Mouse (Mus musculus) hindbrain, embryonic 11.5 days (tissue): ENCODE data around the gene Tbkbp1. TPM values are rescaled to one million over a fixed set of nuclear protein-coding genes. Genes with fewer than 3 reads are reported as not detected.

ENCODE experiments used
- ATAC-seq: fragments of 200-750 bp; cut with Nextera tagmentation; 2 replicates; pipeline ENCODE4 v1.8.0; 2017; ENCODE audit warnings: mild to moderate bottlenecking, moderate TSS enrichment, moderate library complexity; ENCODE audit not compliant: low FRiP score
- DNase-seq: peaks from one replicate; pipeline ENCODE4 v3.0.0-alpha.2; 2015; ENCODE audit warnings: low spot score
- H3K27ac ChIP-seq: fragments of 300-500 bp; sonication (generic); 2 replicates; pipeline ENCODE4 v1.5.1; 2014; ENCODE audit warnings: mild to moderate bottlenecking, low read depth, low read length
- H3K27me3 ChIP-seq: fragments of 300-500 bp; sonication (generic); 2 replicates; pipeline ENCODE4 v1.6.1; 2014; ENCODE audit warnings: mild to moderate bottlenecking, low read length, moderate library complexity, mixed read lengths; ENCODE audit not compliant: control insufficient read depth, insufficient read depth
- H3K36me3 ChIP-seq: fragments of 300-500 bp; sonication (generic); 2 replicates; pipeline ENCODE4 v1.6.1; 2014; ENCODE audit warnings: mild to moderate bottlenecking, low read length, moderate library complexity, mixed read lengths; ENCODE audit not compliant: control insufficient read depth, insufficient read depth
- H3K4me1 ChIP-seq: fragments of 300-500 bp; sonication (generic); replicated peaks from 2 replicates; pipeline ENCODE4 v1.6.1; 2014; ENCODE audit warnings: low read length, mixed read lengths; ENCODE audit not compliant: control insufficient read depth, insufficient read depth
- H3K4me2 ChIP-seq: fragments of 300-500 bp; sonication (generic); replicated peaks from 2 replicates; pipeline ENCODE4 v1.6.1; 2014; ENCODE audit warnings: mild to moderate bottlenecking, low read depth, low read length
- H3K4me3 ChIP-seq: fragments of 300-500 bp; sonication (generic); 2 replicates; pipeline ENCODE4 v1.5.1; 2014; ENCODE audit warnings: low read depth, low read length
- H3K9ac ChIP-seq: fragments of 300-500 bp; sonication (generic); 2 replicates; pipeline ENCODE4 v1.6.1; 2014; ENCODE audit warnings: low read depth, low read length
- H3K9me3 ChIP-seq: fragments of 300-500 bp; sonication (generic); 2 replicates; pipeline ENCODE4 v1.6.1; 2016; ENCODE audit warnings: low read length; ENCODE audit not compliant: control insufficient read depth
- WGBS: fragments of 180-500 bp; shearing (Covaris S2); extraction: QIAGEN DNeasy Blood & Tissue Kit; methylation state at CpG from one replicate; pipeline ENCODE4 v1.1.7; 2014; 5-methylcytosine and 5-hydroxymethylcytosine counted together
- polyA plus RNA-seq: library from polyadenylated mRNA; unstranded; fragments of >200 nt; fragmentation: Nextera tagmentation; extraction: Ambion mirVana; gene quantifications from 2 replicates; pipeline ENCODE4 v1.2.1, GENCODE M21; 2014

The Tbkbp1 gene
- polyA plus RNA-seq, 1 experiment from 2014 or later: 4.2 TPM

DNA sequence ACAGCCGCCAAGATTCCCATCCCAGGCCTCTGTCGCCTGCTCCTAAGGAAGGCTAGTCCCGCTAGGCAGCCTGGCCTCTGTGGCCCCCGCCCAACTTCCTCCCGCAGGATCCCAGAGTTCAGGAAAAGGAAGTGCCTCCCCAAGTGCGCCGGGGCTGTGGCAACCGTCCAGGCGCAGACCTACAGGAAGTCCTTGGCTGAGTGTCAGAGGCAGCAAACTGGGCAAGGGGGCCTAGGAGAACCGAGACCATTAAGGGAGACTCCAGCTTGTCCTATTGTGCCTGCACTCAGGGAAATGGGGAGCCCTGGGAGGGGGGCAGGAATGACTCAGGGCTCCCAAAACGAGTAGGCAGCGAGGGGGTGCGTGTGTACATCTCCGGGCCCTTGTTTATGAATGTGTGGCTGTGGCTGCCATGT, 1.3 kb downstream of the Tbkbp1 start:
- 7% methylated on average over 14 of the region's 14 CpGs for WGBS
- Histone ChIP-seq H3K4me3 (peak overlapping the region; percentile 69), H3K4me2 (peak overlapping the region; percentile 96), H3K9me3 (no peaks in the 10 kb centered on the region), H3K9ac (peak overlapping the region; percentile 81), H3K27me3 (peaks cover 11% of the 10 kb centered on the region; the same call in 1 of the 2 replicates), H3K36me3 (no peaks in the 10 kb centered on the region), H3K4me1 (peaks cover 15% of the 10 kb centered on the region), H3K27ac (peak overlapping the region; percentile 96)
- ATAC-seq (no peak), DNase-seq (peak; percentile 41)

DNA sequence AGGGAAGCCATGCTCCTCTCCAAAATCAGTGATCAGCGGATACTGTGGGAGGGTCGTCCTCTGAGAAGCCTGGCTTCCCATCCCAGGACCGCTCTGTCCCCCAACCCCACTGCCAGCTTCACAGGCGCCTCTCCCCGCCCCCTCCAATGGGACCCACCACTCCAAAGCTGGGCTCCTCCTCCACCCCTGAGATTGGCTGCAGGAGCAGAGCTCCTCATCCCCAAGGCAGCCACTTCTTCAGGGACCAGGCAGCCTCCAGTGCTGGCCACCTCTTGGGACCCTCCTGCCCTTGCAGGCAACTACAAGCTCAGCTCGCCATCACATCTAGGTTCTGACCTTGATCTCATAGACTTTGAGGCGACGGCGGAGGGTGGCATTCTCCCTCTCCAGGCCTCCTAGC, 2.3 kb downstream of the Tbkbp1 start:
- DNase-seq (no peak), ATAC-seq (no peak)
- Histone ChIP-seq H3K4me1 (peaks cover 15% of the 10 kb centered on the region), H3K4me2 (peak overlapping the region; percentile 96; the same call in 1 of the 2 replicates), H3K36me3 (no peaks in the 10 kb centered on the region), H3K9me3 (no peaks in the 10 kb centered on the region), H3K4me3 (no peak overlapping the region), H3K9ac (peak overlapping the region; percentile 11; the same call in 1 of the 2 replicates), H3K27ac (no peak overlapping the region), H3K27me3 (peaks cover 11% of the 10 kb centered on the region; the same call in 1 of the 2 replicates)
- 24% methylated on average over 9 of the region's 9 CpGs for WGBS

DNA sequence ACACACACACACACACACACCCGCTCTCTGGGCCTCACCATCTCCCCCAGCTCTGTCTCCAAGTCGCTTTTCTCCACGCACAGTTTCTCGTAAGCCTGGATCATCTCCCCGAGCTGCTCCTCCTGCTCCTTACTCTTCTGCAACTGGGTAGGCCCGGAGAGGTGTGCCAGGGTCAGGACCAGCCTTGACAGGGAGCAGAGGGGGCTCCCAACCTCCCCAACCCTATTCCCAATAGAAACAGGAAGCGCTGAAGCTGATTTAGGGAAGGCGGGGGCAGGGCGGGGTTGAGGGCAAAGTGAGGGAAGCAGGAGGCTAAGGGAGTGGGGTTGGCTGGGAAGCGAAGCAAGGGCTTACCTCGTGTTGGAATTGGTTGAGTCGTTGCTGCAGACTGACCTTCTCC, 2.7 kb downstream of the Tbkbp1 start:
- peaks cover 11% of the 10 kb centered on the region; the same call in 1 of the 2 replicates for H3K27me3 ChIP-seq
- WGBS: 30% methylated on average over 12 of the region's 12 CpGs
- H3K4me2 ChIP-seq: no peak overlapping the region
- DNase-seq (no peak), ATAC-seq (no peak)
- H3K4me1 ChIP-seq: peaks cover 15% of the 10 kb centered on the region
- no peak overlapping the region for H3K4me3 ChIP-seq
- H3K9me3 ChIP-seq: no peaks in the 10 kb centered on the region
- no peak overlapping the region for H3K27ac ChIP-seq
- H3K9ac ChIP-seq: 0 out of 2 replicates have a peak overlapping the region, but pooled peaks have one; percentile 4
- H3K36me3 ChIP-seq: no peaks in the 10 kb centered on the region

GRCm38 (mm10) chr11:97147333-97147732, 4.0 kb downstream of the Tbkbp1 start:
- H3K9ac ChIP-seq: no peak overlapping the region
- H3K4me1 ChIP-seq: peaks cover 11% of the 10 kb centered on the region
- H3K36me3 ChIP-seq: no peaks in the 10 kb centered on the region
- H3K4me2 ChIP-seq: no peak overlapping the region
- no peak overlapping the region for H3K27ac ChIP-seq
- 73% methylated on average over 8 of the region's 8 CpGs for WGBS
- H3K4me3 ChIP-seq: no peak overlapping the region
- no peaks in the 10 kb centered on the region for H3K9me3 ChIP-seq
- ATAC-seq (no peak), DNase-seq (no peak)
- H3K27me3 ChIP-seq: peaks cover 11% of the 10 kb centered on the region; the same call in 1 of the 2 replicates

GRCm38 (mm10) chr11:97146724-97147123, 4.6 kb downstream of the Tbkbp1 start:
- 9% methylated on average over 8 of the region's 8 CpGs for WGBS

DNA sequence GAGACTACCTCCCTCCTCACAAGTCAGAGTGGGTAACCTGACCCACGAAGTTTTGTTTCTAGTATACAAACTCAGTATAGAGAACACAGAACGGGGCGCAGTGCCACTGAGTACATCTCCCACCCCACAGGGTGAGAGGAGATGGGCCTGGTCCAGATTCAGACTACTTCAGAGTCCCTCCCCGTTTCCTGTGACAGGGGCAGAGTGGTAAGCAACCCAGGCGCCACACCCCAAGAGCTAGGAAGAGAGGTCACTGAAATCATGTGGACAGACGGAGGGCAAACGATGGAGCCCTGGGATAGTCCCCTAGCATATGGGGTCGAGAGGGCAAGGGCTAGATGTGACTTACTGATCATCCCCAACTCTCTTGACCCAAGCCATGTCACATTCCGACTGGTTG, 5.3 kb downstream of the Tbkbp1 start:
- Histone ChIP-seq H3K27me3 (peaks cover 11% of the 10 kb centered on the region; the same call in 1 of the 2 replicates), H3K4me1 (peaks cover 6% of the 10 kb centered on the region), H3K4me3 (no peak overlapping the region), H3K4me2 (no peak overlapping the region), H3K27ac (no peak overlapping the region), H3K9ac (no peak overlapping the region), H3K36me3 (no peaks in the 10 kb centered on the region), H3K9me3 (no peaks in the 10 kb centered on the region)
- DNase-seq: no peak
- ATAC-seq: no peak
- 75% methylated on average over 9 of the region's 9 CpGs for WGBS

More at GRCm38 (mm10) chr11:97146724-97147123, 4.6 kb downstream of the Tbkbp1 start:
- no peak overlapping the region for H3K4me3 ChIP-seq
- H3K9me3 ChIP-seq: no peaks in the 10 kb centered on the region
- peaks cover 11% of the 10 kb centered on the region; the same call in 1 of the 2 replicates for H3K27me3 ChIP-seq
- H3K9ac ChIP-seq: no peak overlapping the region
- DNase-seq: peak; percentile 90
- no peaks in the 10 kb centered on the region for H3K36me3 ChIP-seq
- peaks cover 6% of the 10 kb centered on the region for H3K4me1 ChIP-seq
- H3K27ac ChIP-seq: no peak overlapping the region
- H3K4me2 ChIP-seq: no peak overlapping the region
- no peak for ATAC-seq

- H3K36me3 ChIP-seq: no peaks in the 10 kb centered on the region
- H3K4me3 ChIP-seq: no peak overlapping the region
- H3K9me3 ChIP-seq: no peaks in the 10 kb centered on the region
- no peak for DNase-seq
- 79% methylated on average over 2 of the region's 2 CpGs for WGBS
- H3K4me1 ChIP-seq: peaks cover 4% of the 10 kb centered on the region
- no peak for ATAC-seq
- H3K9ac ChIP-seq: no peak overlapping the region
- H3K4me2 ChIP-seq: no peak overlapping the region
- H3K27ac ChIP-seq: no peak overlapping the region
- H3K27me3 ChIP-seq: peaks cover 14% of the 10 kb centered on the region
Measured at GRCm38 (mm10) chr11:97145320-97145719, 6.0 kb downstream of the Tbkbp1 start.

DNA sequence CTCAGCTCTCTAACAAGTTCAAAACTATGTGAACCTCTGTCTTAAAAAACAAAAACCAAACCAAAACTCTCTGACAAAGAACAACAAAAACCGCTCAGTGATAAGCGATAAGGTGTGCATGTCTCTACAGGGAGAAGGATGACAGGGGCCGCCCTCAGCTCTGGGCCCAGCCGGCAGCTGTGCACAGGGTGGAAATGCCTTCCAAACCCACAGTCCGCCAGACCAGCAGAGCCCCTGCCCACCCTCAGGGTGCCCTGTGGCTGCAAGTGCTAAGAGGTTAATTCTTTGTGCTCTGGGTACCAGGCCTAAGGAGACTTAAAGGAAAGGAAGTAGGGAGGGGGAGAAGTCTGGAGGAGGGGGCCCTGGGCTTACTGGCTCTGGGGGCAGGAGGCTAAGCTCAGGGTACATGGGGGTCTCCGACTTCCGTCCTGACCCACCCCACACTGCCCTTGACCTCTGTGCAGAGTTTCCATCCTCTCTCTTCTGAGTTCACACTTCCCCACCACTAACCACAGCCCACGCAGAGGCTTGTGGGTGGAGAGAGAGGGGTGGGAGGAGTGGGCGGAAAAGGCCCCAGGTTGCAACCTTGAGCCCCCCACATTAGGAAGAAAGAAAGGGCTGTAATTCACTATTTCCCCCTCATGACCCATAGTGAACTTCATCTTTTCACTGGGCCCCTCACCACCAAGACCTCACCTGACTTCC, 7.9 kb downstream of the Tbkbp1 start:
- ATAC-seq: no peak
- no peak for DNase-seq
- Histone ChIP-seq H3K36me3 (no peaks in the 10 kb centered on the region), H3K9ac (no peak overlapping the region), H3K4me1 (peaks cover 6% of the 10 kb centered on the region), H3K4me3 (no peak overlapping the region), H3K27ac (no peak overlapping the region), H3K9me3 (no peaks in the 10 kb centered on the region), H3K27me3 (peaks cover 11% of the 10 kb centered on the region), H3K4me2 (no peak overlapping the region)
- WGBS: 85% methylated on average over 9 of the region's 9 CpGs

GRCm38 (mm10) chr11:97142159-97142608, 9.1 kb downstream of the Tbkbp1 start:
- Histone ChIP-seq H3K9ac (no peak overlapping the region), H3K27ac (no peak overlapping the region), H3K4me3 (no peak overlapping the region), H3K4me2 (no peak overlapping the region), H3K9me3 (no peaks in the 10 kb centered on the region), H3K36me3 (no peaks in the 10 kb centered on the region), H3K27me3 (peaks cover 15% of the 10 kb centered on the region), H3K4me1 (peaks cover 15% of the 10 kb centered on the region)
- 84% methylated on average over 8 of the region's 8 CpGs for WGBS
- no peak for ATAC-seq
- no peak for DNase-seq
